In genomic region chr1:169235276-169235681, GRCm38 (mm10) we compare ENCODE assay signal across 9 mouse cellular contexts.
DNase-seq lines count a peak whose midpoint lies in the region; ATAC-seq and TF ChIP-seq lines count a peak whose summit lies in the region.
"Had no signal": no experiment of that assay in that cellular context is flagged by ENCODE, and none has a peak within 500 bp of the region (broad histone marks: within the 10 kb centered on the region; RNA-seq: fewer than 3 reads in every experiment).

No protein-coding gene starts in this region.

- no peak overlapping the region for H3K4me2 ChIP-seq in liver, embryonic 12.5 days
- H3K4me2 ChIP-seq: heart, embryonic 13.5 days had no signal

- H3K27ac ChIP-seq in liver, embryonic 12.5 days = no peak overlapping the region
- peak overlapping the region; percentile 77 for H3K27ac ChIP-seq in kidney, adult 2 months (ENCODE audit: insufficient read depth, low read depth, low read length)
- H3K27ac ChIP-seq: heart, embryonic 13.5 days had no signal

- 28% methylated on average over 2 of the region's 2 CpGs for WGBS in liver, embryonic 12.5 days (ENCODE audit: insufficient replicate concordance)
- WGBS in kidney, adult 2 months = 51% methylated on average over 2 of the region's 2 CpGs

- no peak overlapping the region for H3K9ac ChIP-seq in liver, embryonic 12.5 days
- H3K9ac ChIP-seq: heart, embryonic 13.5 days had no signal

- H3K4me1 ChIP-seq in liver, embryonic 12.5 days = no peaks in the 10 kb centered on the region
- H3K4me1 ChIP-seq in kidney, adult 2 months (ENCODE audit: control insufficient read depth, insufficient read depth, low read length) = no peaks in the 10 kb centered on the region

- no peak for DNase-seq in liver
- peak; percentile 68 for DNase-seq in embryo, embryonic 10.5 days (ENCODE audit: low spot score)
- DNase-seq in kidney, adult 2 months = peak; percentile 85
- DNase-seq in retina, embryonic 14.5 days (ENCODE audit: low spot score) = peak; percentile 32
- no peak for DNase-seq in testis, postnatal 14 days (ENCODE audit: low spot score)
- DNase-seq in cerebellum, adult 11-12 months = no peak
- DNase-seq: thymus, postnatal 4 days had no signal

- TF ChIP-seq POLR2A in kidney, adult 2 months (IDR thresholded peaks at IDR 0.05; ENCODE audit: low read depth, low read length) = no peak

- no peak overlapping the region for H3K4me3 ChIP-seq in liver, embryonic 12.5 days
- H3K4me3 ChIP-seq in kidney, adult 2 months (ENCODE audit: insufficient read depth, low read depth, low read length) = no peak overlapping the region
- H3K4me3 ChIP-seq: heart, embryonic 13.5 days had no signal

- H3K9me3 ChIP-seq in liver, embryonic 12.5 days (replicated peaks) = no peaks in the 10 kb centered on the region
- H3K9me3 ChIP-seq: heart, embryonic 13.5 days had no signal

- no peaks in the 10 kb centered on the region for H3K27me3 ChIP-seq in liver, embryonic 12.5 days (replicated peaks)
- no peaks in the 10 kb centered on the region for H3K27me3 ChIP-seq in kidney, adult 2 months (replicated peaks; ENCODE audit: control insufficient read depth, insufficient read depth, low read length)

- ATAC-seq in liver, embryonic 12.5 days = 0 out of 2 replicates have a peak, but pooled peaks have one; percentile 27

- TF ChIP-seq CTCF in kidney, adult 2 months (conservative IDR thresholded peaks at IDR 0.05; ENCODE audit: insufficient read depth, insufficient read length, low read depth, low read length) = no peak

- no peaks in the 10 kb centered on the region for H3K36me3 ChIP-seq in liver, embryonic 12.5 days
- H3K36me3 ChIP-seq in kidney, adult 2 months (ENCODE audit: control insufficient read depth, insufficient read depth, low read length) = no peaks in the 10 kb centered on the region
- H3K36me3 ChIP-seq: heart, embryonic 13.5 days had no signal

Comparison
In these comparisons a context has a peak if more than half of its experiments do, and no peak if none do; other contexts are left out.
1. DNase-seq: peak in embryo, embryonic 10.5 days (single experiment), kidney, adult 2 months (single experiment) and retina, embryonic 14.5 days (single experiment); none in liver (single experiment), testis, postnatal 14 days (single experiment) and cerebellum, adult 11-12 months (single experiment).